Mouse (Mus musculus): ENCODE measurements at regions not wholly inside any gene's neighbourhood (a gene's known extent, or its start where the extent isn't known, plus 50 kb on each side); places are given as distances from the start of the nearest gene placed in this dataset.
"Not testable (repeated sequence)": the region's sequence is repeated elsewhere in the genome, so short reads cannot be mapped to it uniquely, and the experiment has no call there.

DNA sequence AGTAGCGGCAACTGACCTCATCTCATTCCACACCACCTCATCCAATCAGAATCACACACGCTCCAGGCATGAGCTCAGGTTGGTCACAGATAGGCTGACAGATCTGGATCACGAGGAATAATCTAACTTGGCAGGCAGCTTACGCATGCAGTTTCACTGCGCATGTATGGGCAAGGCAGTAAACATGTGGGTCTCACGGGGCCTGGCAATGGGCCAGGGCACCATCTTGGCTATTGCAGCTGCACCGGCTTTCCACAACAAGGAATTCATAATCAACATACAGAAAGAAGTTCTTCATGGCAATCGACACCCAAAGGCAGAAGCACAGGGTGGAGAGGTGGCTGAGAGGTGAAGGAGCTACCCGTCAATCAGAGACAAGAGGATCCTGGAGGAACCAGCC lies 381.0 kb upstream of the Jmjd1c start:
- not testable (repeated sequence) for TF ChIP-seq CTCF (conservative IDR thresholded peaks at IDR 0.05; ENCODE audit: low read length); NANOG (IDR thresholded peaks at IDR 0.05; ENCODE audit: borderline replicate concordance, low read length)
